Mouse (Mus musculus): ENCODE results near the gene Tmem238l.

GRCm38 (mm10) chr11:66981336-66982115 is 25.1 kb downstream of the Tmem238l start:
- TF ChIP-seq CTCF (IDR thresholded peaks at IDR 0.05; ENCODE audit: control insufficient read depth, insufficient read depth, insufficient replicate concordance, low read depth, low read length) = no peak
- TF ChIP-seq POLR2A (IDR thresholded peaks at IDR 0.05; ENCODE audit: control insufficient read depth, low read depth, low read length) = no peak
